Mouse (Mus musculus) MEL (cell line): ENCODE data around the gene Fbxw2. TPM values are rescaled to one million over a fixed set of nuclear protein-coding genes. Genes with fewer than 3 reads are reported as not detected.

ENCODE experiments used
- DNase-seq: peaks from one replicate; pipeline ENCODE4 v3.0.0; 2011; ENCODE audit warnings: low read depth, low spot score
- H3K27ac ChIP-seq: 2 replicates; pipeline ENCODE4 v1.5.1; 2012; ENCODE audit warnings: low read depth, mild to moderate bottlenecking, control low read depth, low read length, moderate library complexity; ENCODE audit not compliant: control insufficient read depth
- H3K27me3 ChIP-seq, 2 experiments: fragments of 150-350 bp in 1 of 2; sonication (generic) in 1 of 2; 2 replicates each; pipeline ENCODE4 v1.6.1; 2012; ENCODE audit warnings: low read length in 2 of 2, mild to moderate bottlenecking in 2 of 2, improper control_type of control experiment in 1 of 2, moderate library complexity in 1 of 2; ENCODE audit not compliant: insufficient read depth in 2 of 2, control insufficient read depth in 1 of 2
- H3K36me3 ChIP-seq, 2 experiments: 2 replicates each; pipeline ENCODE4 v1.6.1; 2012 to 2014; ENCODE audit warnings: low read length in 2 of 2, improper control_type of control experiment in 1 of 2, inconsistent platforms in 1 of 2, mild to moderate bottlenecking in 1 of 2; ENCODE audit not compliant: insufficient read depth in 2 of 2, control insufficient read depth in 1 of 2
- H3K4me1 ChIP-seq, 2 experiments: fragments of 150-350 bp in 1 of 2; sonication (generic) in 1 of 2; 2 replicates each; pipeline ENCODE4 v1.6.1; 2012; ENCODE audit warnings: low read length in 2 of 2, improper control_type of control experiment in 1 of 2, mild to moderate bottlenecking in 1 of 2; ENCODE audit not compliant: insufficient read depth in 2 of 2, control insufficient read depth in 1 of 2
- H3K4me3 ChIP-seq, 2 experiments: fragments of 150-350 bp in 1 of 2; sonication (generic) in 1 of 2; 2 replicates each; pipeline ENCODE4 v1.5.1; 2012; ENCODE audit warnings: low read depth in 2 of 2, low read length in 2 of 2, mild to moderate bottlenecking in 2 of 2, moderate library complexity in 2 of 2, control low read depth in 1 of 2, improper control_type of control experiment in 1 of 2; ENCODE audit not compliant: control insufficient read depth in 1 of 2, insufficient read depth in 1 of 2
- H3K79me2 ChIP-seq: 2 replicates; pipeline ENCODE4 v1.6.1; 2012; ENCODE audit warnings: mild to moderate bottlenecking, low read length, moderate library complexity; ENCODE audit not compliant: control insufficient read depth, poor library complexity, insufficient read depth
- H3K9ac ChIP-seq: 2 replicates; pipeline ENCODE4 v1.6.1; 2012; ENCODE audit warnings: low read depth, mild to moderate bottlenecking, control low read depth, low read length, moderate library complexity; ENCODE audit not compliant: control insufficient read depth, poor library complexity, severe bottlenecking
- H3K9me3 ChIP-seq: fragments of 150-350 bp; sonication (generic); replicated peaks from 2 replicates; pipeline ENCODE4 v1.6.1; 2012; ENCODE audit warnings: mild to moderate bottlenecking, low read length, improper control_type of control experiment, moderate library complexity; ENCODE audit not compliant: insufficient read depth
- CHD1 ChIP-seq: IDR thresholded peaks from 2 replicates; pipeline ENCODE4 v1.6.1; 2012; ENCODE audit warnings: low read depth, mild to moderate bottlenecking, inconsistent platforms, low read length, improper control_type of control experiment
- ELF1 ChIP-seq: IDR thresholded peaks from 2 replicates; pipeline ENCODE4 v1.6.1; 2014; ENCODE audit warnings: low read depth, mild to moderate bottlenecking, inconsistent platforms, low read length, improper control_type of control experiment, moderate library complexity
- EP300 ChIP-seq, 2 experiments: IDR thresholded peaks; 2 replicates each; pipeline ENCODE4 v1.6.1; 2011; ENCODE audit warnings: improper control_type of control experiment in 2 of 2, low read length in 2 of 2, low read depth in 1 of 2, mild to moderate bottlenecking in 1 of 2
- ETS1 ChIP-seq: IDR thresholded peaks from 2 replicates; pipeline ENCODE4 v1.6.1; 2012; ENCODE audit warnings: low read depth, mild to moderate bottlenecking, inconsistent platforms, low read length, improper control_type of control experiment, moderate library complexity
- GATA1 ChIP-seq: IDR thresholded peaks from 2 replicates; pipeline ENCODE4 v1.6.1; 2011; ENCODE audit warnings: low read depth, low read length, improper control_type of control experiment
- KAT2A ChIP-seq: conservative IDR thresholded peaks from 2 replicates; pipeline ENCODE4 v1.6.1; 2012; ENCODE audit warnings: low read depth, low read length, improper control_type of control experiment, inconsistent platforms
- MAX ChIP-seq: IDR thresholded peaks from 2 replicates; pipeline ENCODE4 v1.6.1; 2011; ENCODE audit warnings: low read length, improper control_type of control experiment
- MAZ ChIP-seq: IDR thresholded peaks from 2 replicates; pipeline ENCODE4 v1.6.1; 2012; ENCODE audit warnings: low read depth, mild to moderate bottlenecking, inconsistent platforms, low read length, improper control_type of control experiment
- MXI1 ChIP-seq: IDR thresholded peaks from 2 replicates; pipeline ENCODE4 v1.6.1; 2011; ENCODE audit warnings: mild to moderate bottlenecking, low read depth, low read length, improper control_type of control experiment
- MYB ChIP-seq: IDR thresholded peaks from 2 replicates; pipeline ENCODE4 v1.6.1; 2011; ENCODE audit warnings: mild to moderate bottlenecking, low read depth, low read length, improper control_type of control experiment
- POLR2A ChIP-seq, 2 experiments: IDR thresholded peaks; 2 replicates each; pipeline ENCODE4 v1.6.1; 2011 to 2012; ENCODE audit warnings: low read length in 2 of 2, mild to moderate bottlenecking in 2 of 2, control low read depth in 1 of 2, improper control_type of control experiment in 1 of 2, low read depth in 1 of 2, moderate library complexity in 1 of 2; ENCODE audit not compliant: control insufficient read depth in 1 of 2, insufficient read depth in 1 of 2, poor library complexity in 1 of 2
- POLR2AphosphoS5 ChIP-seq: IDR thresholded peaks from 2 replicates; pipeline ENCODE4 v1.6.1; 2012; ENCODE audit warnings: low read depth, borderline replicate concordance, mild to moderate bottlenecking, inconsistent platforms, low read length, moderate library complexity, mixed read lengths
- RCOR1 ChIP-seq: IDR thresholded peaks from 2 replicates; pipeline ENCODE4 v1.6.1; 2012; ENCODE audit warnings: low read depth, mild to moderate bottlenecking, inconsistent platforms, low read length, improper control_type of control experiment
- SIN3A ChIP-seq: IDR thresholded peaks from 2 replicates; pipeline ENCODE4 v1.6.1; 2012; ENCODE audit warnings: low read length, improper control_type of control experiment, inconsistent platforms
- TAL1 ChIP-seq: IDR thresholded peaks from 2 replicates; pipeline ENCODE4 v1.6.1; 2012; ENCODE audit warnings: mild to moderate bottlenecking, inconsistent platforms, low read length, moderate library complexity, mixed read lengths
- TBP ChIP-seq: IDR thresholded peaks from 2 replicates; pipeline ENCODE4 v1.8.0; 2011; ENCODE audit warnings: low read depth, low read length, improper control_type of control experiment
- TCF12 ChIP-seq: IDR thresholded peaks from 2 replicates; pipeline ENCODE4 v1.6.1; 2014; ENCODE audit warnings: low read depth, mild to moderate bottlenecking, inconsistent platforms, low read length, improper control_type of control experiment, moderate library complexity
- polyA plus RNA-seq, 2 experiments: library from polyadenylated mRNA; stranded (reverse) in 1 of 2; unstranded in 1 of 2; fragments of >175 nt in 1 of 2; fragments of >200 nt in 1 of 2; gene quantifications; 2 replicates each; pipeline versions ENCODE4 v1.2.1 to v1.2.4; 2012; ENCODE audit warnings: low replicate concordance in 2 of 2, low read depth in 1 of 2; ENCODE audit not compliant: insufficient read length in 2 of 2, insufficient read depth in 1 of 2, missing spikeins in 1 of 2
- total RNA-seq: library from RNA; depleted of rRNA; stranded (reverse); fragments of 300-350 nt; gene quantifications from 2 replicates; pipeline ENCODE4 v1.2.3, GENCODE M21; 2012

The Fbxw2 gene
- total and polyA plus RNA-seq, 3 experiments, result 43.7 to 101 (median 49.7) TPM

DNA sequence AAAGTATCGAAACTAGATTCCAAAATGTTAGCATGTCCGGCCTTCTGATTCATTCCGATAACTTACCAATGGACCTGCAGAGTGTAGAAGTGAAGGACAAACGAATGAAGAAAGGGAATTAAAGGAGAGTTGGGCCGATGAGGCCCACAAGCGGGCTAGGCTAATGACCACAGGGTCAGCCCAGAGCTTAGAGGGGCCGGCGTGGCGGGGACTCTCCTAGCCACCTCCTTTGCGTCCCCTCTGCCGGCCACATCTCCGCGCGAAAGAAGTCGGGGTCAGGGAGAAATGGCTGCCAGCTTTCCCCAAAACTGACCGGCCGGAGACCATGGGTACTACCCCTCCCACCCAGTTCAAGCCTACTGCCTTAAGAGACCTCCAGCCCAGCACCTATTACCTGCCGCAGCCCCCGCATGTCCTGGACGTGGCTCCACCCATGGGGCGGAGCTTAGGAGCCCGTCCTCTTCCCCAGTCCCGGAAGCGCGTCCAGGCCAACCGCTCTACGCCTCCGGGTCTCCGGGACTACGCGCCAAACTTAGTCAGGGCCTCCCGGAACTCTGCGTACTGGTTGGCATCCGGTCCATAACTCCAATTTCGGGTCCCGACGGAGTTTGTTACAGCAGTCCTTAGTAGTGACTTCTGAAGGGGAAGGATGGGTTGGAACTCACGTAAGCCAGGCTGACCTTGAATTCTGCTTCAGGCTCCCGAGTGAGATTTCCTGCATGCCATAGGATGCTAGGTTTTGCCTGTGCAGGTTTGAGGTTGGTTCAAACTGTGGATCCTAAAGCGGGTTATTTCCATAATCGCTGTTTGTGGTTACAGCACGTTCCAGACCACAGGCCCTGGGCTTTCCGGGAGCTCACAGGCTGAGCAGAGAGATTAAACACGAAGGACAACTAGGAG, 26.5 kb downstream of the Fbxw2 start, which contains the start of gene Rabepk (continued):
- TF ChIP-seq TAL1, result peak; percentile 66
- peak; percentile 30 to 85; a peak in 3 of 4 replicates for TF ChIP-seq POLR2A (IDR thresholded peaks at IDR 0.05; ENCODE audit: control insufficient read depth in 1 of 2, insufficient read depth in 1 of 2, low read depth in 1 of 2, low read length in 2 of 2, poor library complexity in 1 of 2)

DNA sequence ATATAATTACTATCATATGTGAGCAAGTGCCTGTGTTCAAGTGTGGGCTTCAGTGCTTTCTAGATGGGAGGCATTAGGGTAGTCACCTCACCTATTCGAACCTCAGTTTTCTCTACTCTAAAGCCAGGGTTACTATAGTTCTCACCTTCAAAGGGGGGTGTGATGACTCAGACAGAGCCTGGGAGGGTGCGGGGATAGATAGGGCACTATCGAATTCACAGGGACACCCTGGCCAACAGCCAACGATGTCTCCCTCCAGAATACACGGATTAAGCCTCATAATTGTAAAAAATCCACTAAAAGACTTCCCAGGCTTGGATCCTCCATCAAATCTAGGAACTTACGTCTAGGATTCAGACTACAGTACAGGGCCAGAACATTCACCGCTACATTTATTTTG, 30.7 kb downstream of the Fbxw2 start:
- TF ChIP-seq TCF12, result peak; percentile 66
- TF ChIP-seq KAT2A, result no peak
- TF ChIP-seq MAX, result no peak
- peak; percentile 72 for TF ChIP-seq TAL1
- no peak for TF ChIP-seq TBP
- peak; percentile 79 for TF ChIP-seq GATA1
- 0 out of 2 replicates have a peak, but pooled peaks have one; percentile 25 for TF ChIP-seq ETS1
- peak; percentile 75 to 77 for TF ChIP-seq EP300 (IDR thresholded peaks at IDR 0.05; ENCODE audit: low read depth in 1 of 2, low read length in 2 of 2)
- TF ChIP-seq RCOR1, result 0 out of 2 replicates have a peak, but pooled peaks have one; percentile 31
- H3K27ac ChIP-seq, result no peak overlapping the region

DNA sequence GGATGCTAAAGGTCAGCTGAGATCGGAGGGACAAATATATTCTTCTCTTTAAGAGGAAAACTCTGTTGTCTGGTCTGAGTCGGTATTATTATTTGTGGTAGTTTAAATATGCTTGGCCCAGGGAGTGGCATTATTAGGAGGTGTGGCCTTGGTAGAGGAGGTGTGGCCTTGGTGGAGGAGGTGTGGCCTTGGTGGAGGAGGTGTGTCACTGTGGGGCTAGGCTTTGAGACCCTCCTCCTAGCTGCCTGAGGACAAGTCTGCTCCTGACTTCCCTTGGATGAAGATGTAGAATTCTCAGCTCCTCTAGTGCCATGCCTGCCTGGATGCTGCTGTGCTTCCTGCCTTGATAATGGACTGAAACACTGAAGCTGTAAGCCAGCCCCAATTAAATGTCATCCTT, 31.6 kb downstream of the Fbxw2 start:
- Histone ChIP-seq H3K27ac (no peak overlapping the region), H3K4me3 (no peak overlapping the region), H3K9ac (no peak overlapping the region), H3K79me2 (peaks cover 6% of the 10 kb centered on the region), H3K36me3 (peaks cover 4 to 20% of the 10 kb centered on the region in 2 experiments), H3K27me3 (no peaks in the 10 kb centered on the region), H3K4me1 (peaks cover 0 to 23% of the 10 kb centered on the region in 2 experiments; a peak in 3 of 4 replicates), H3K9me3 (no peaks in the 10 kb centered on the region)
- no peak for DNase-seq
- TF ChIP-seq MXI1 (no peak), ELF1 (no peak), SIN3A (no peak), MAZ (no peak), CHD1 (no peak), TBP (no peak), POLR2AphosphoS5 (no peak), MYB (no peak)

More for the DNA sequence above, 30.7 kb downstream of the Fbxw2 start:
- Histone ChIP-seq H3K27me3 (no peaks in the 10 kb centered on the region), H3K9me3 (no peaks in the 10 kb centered on the region), H3K9ac (no peak overlapping the region), H3K4me3 (no peak overlapping the region), H3K79me2 (peaks cover 7% of the 10 kb centered on the region), H3K4me1 (peaks cover 0 to 23% of the 10 kb centered on the region in 2 experiments), H3K36me3 (peaks cover 4 to 21% of the 10 kb centered on the region in 2 experiments)
- peak; percentile 57 for DNase-seq
